Mouse (Mus musculus) liver, adult 2 months (tissue): ENCODE results near the gene Olfr308.

Experiments
- CTCF ChIP-seq: fragments of 200-500 bp; IDR thresholded peaks from 2 replicates; pipeline ENCODE4 v1.5.1; 2011; ENCODE audit warnings: low read depth, low read length, control low read depth
- POLR2A ChIP-seq: fragments of 200-500 bp; IDR thresholded peaks from 2 replicates; pipeline ENCODE4 v1.6.1; 2011; ENCODE audit warnings: low read length, control low read depth; ENCODE audit not compliant: insufficient read depth; ENCODE audit errors: extremely low read depth

DNA sequence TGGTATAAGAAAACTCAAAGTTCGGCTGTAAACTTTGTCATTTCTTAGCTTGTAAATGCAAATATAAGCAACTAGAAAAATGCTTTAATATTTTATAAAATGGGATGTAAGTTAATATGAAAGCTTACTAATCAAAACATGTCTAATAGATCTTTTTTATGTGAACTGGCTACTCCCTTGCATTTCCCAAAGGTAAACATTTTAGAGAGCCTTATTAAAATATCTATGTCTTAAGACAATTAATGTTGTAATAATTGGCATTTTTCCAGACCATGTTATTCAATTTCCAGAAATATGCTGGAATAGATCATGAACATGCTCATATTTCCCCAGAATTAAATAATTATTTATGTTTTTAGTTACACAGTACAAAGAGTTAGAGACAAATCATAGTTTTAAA lies 12.1 kb upstream of the Olfr308 start, which contains the start of gene Olfr307:
- TF ChIP-seq CTCF (no peak), POLR2A (no peak)
